In the genomic region with DNA sequence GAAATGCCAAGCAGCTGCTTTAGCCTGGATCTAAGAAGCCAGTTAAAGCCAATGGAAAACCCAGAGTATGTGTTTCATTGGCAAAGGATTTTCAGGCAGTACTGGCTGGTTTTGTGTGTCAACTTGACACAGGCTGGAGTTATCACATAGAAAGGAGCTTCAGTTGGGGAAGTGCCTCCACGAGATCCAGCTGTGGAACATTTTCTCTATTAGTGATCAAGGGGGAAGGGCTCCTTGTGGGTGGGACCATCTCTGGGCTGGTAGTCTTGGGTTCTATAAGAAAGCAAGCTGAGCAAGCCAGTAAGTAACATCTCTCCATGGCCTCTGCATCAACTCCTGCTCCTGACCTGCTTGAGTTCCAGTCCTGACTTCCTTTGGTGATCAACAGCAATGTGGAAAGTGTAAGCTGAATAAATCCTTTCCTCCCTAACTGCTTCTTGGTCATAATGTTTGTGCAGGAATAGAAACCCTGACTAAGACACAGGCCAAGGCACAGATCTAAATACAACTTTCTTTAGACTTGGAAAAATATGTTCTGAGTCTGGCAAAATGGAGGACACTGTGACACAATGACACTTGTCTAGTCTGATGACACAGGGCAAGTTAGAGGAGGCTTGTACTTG, we compare ENCODE assay signal across 8 mouse cellular contexts. TPM values are rescaled to one million over a fixed set of nuclear protein-coding genes. Genes with fewer than 3 reads are reported as not detected.
DNase-seq lines count a peak whose midpoint lies in the region; ATAC-seq and TF ChIP-seq lines count a peak whose summit lies in the region.
"Not testable (repeated sequence)": the region's sequence is repeated elsewhere in the genome, so short reads cannot be mapped to it uniquely, and the experiment has no call there.

No protein-coding gene starts in this region.

- H3K4me1 ChIP-seq in CH12.LX (ENCODE audit: control insufficient read depth in 1 of 2, insufficient read depth in 2 of 2): peaks cover 15 to 49% of the 10 kb centered on the region in 2 experiments
- peaks cover 41% of the 10 kb centered on the region for H3K4me1 ChIP-seq in embryonic facial prominence, embryonic 12.5 days
- H3K4me1 ChIP-seq in forebrain, embryonic 15.5 days: peaks cover 45% of the 10 kb centered on the region
- peaks cover 30% of the 10 kb centered on the region for H3K4me1 ChIP-seq in hindbrain, embryonic 14.5 days (replicated peaks; ENCODE audit: control insufficient read depth, insufficient read depth, low read length)
- H3K4me1 ChIP-seq in kidney, embryonic 16.5 days (ENCODE audit: insufficient read depth, low read length): peaks cover 53% of the 10 kb centered on the region
- peaks cover 80% of the 10 kb centered on the region for H3K4me1 ChIP-seq in liver, embryonic 13.5 days (replicated peaks)
- H3K4me1 ChIP-seq in midbrain, embryonic 10.5 days: peaks cover 76% of the 10 kb centered on the region
- H3K4me1 ChIP-seq in neural tube, embryonic 13.5 days (replicated peaks): peaks cover 48% of the 10 kb centered on the region

- H3K9me3 ChIP-seq in CH12.LX (replicated peaks; ENCODE audit: low read length); embryonic facial prominence, embryonic 12.5 days; forebrain, embryonic 15.5 days; hindbrain, embryonic 14.5 days (ENCODE audit: control insufficient read depth, low read length); kidney, embryonic 16.5 days (ENCODE audit: low read length); liver, embryonic 13.5 days (replicated peaks); midbrain, embryonic 10.5 days (replicated peaks); neural tube, embryonic 13.5 days: not testable (repeated sequence)

- not testable (repeated sequence) for H3K36me3 ChIP-seq in CH12.LX (replicated peaks in 1 of 2; ENCODE audit: control insufficient read depth in 1 of 2, insufficient read depth in 1 of 2, low read length in 1 of 2); embryonic facial prominence, embryonic 12.5 days; forebrain, embryonic 15.5 days; hindbrain, embryonic 14.5 days (replicated peaks; ENCODE audit: control insufficient read depth, insufficient read depth); kidney, embryonic 16.5 days (ENCODE audit: insufficient read depth, low read length); liver, embryonic 13.5 days; midbrain, embryonic 10.5 days; neural tube, embryonic 13.5 days

- TF ChIP-seq CTCF in CH12.LX (conservative IDR thresholded peaks at IDR 0.05 in 1 of 2, IDR thresholded peaks at IDR 0.05 in 1 of 2; ENCODE audit: low read depth in 2 of 2, low read length in 2 of 2): not testable (repeated sequence)

- TF ChIP-seq RAD21 in CH12.LX (IDR thresholded peaks at IDR 0.05; ENCODE audit: low read depth, low read length): not testable (repeated sequence)

- peak overlapping the region; percentile 41; the same call in 1 of the 2 replicates for H3K4me2 ChIP-seq in CH12.LX (ENCODE audit: insufficient read depth, low read depth, poor library complexity, severe bottlenecking)
- not testable (repeated sequence) for H3K4me2 ChIP-seq in embryonic facial prominence, embryonic 12.5 days (replicated peaks); forebrain, embryonic 15.5 days (replicated peaks); hindbrain, embryonic 14.5 days (replicated peaks); kidney, embryonic 16.5 days (replicated peaks; ENCODE audit: low read depth, low read length); neural tube, embryonic 13.5 days
- H3K4me2 ChIP-seq in liver, embryonic 13.5 days: peak overlapping the region; percentile 41; the same call in 1 of the 2 replicates

- DNase-seq in CH12.LX (ENCODE audit: extremely low read depth); hindbrain, embryonic 14.5 days (ENCODE audit: low spot score); liver, embryonic 13.5 days; midbrain, embryonic 10.5 days (ENCODE audit: low spot score): not testable (repeated sequence)

- dilution Hi-C loops in CH12.LX (cut with MboI; ENCODE audit: extremely low pct_ligation_motif_present, extremely low pct_unique_long_range_greater_than_20kb, low sequenced_read_pairs): not testable (repeated sequence)

- not testable (repeated sequence) for ATAC-seq in embryonic facial prominence, embryonic 12.5 days (ENCODE audit: insufficient number of reproducible peaks, insufficient read depth, low FRiP score, low TSS enrichment); forebrain, embryonic 15.5 days (replicated peaks); hindbrain, embryonic 14.5 days (ENCODE audit: low FRiP score); kidney, embryonic 16.5 days (ENCODE audit: low FRiP score, low TSS enrichment); liver, embryonic 13.5 days (ENCODE audit: low read depth); neural tube, embryonic 13.5 days (ENCODE audit: low read depth)

- WGBS in embryonic facial prominence, embryonic 12.5 days: 35% methylated on average over 1 of the region's 1 CpGs
- WGBS in forebrain, embryonic 15.5 days: 68% methylated on average over 1 of the region's 1 CpGs
- WGBS in hindbrain, embryonic 14.5 days: 69% methylated on average over 1 of the region's 1 CpGs
- 40% methylated on average over 1 of the region's 1 CpGs for WGBS in kidney, embryonic 16.5 days
- WGBS in liver, embryonic 13.5 days (ENCODE audit: insufficient replicate concordance): 9% methylated on average over 1 of the region's 1 CpGs
- 67% methylated on average over 1 of the region's 1 CpGs for WGBS in midbrain, embryonic 10.5 days
- 72% methylated on average over 1 of the region's 1 CpGs for WGBS in neural tube, embryonic 13.5 days

- peak overlapping the region; percentile 89 for H3K27ac ChIP-seq in CH12.LX (ENCODE audit: insufficient read depth, low read depth)
- H3K27ac ChIP-seq in embryonic facial prominence, embryonic 12.5 days: peak overlapping the region; percentile 81
- peak overlapping the region; percentile 74 for H3K27ac ChIP-seq in forebrain, embryonic 15.5 days (replicated peaks)
- peak overlapping the region; percentile 71 for H3K27ac ChIP-seq in hindbrain, embryonic 14.5 days
- peak overlapping the region; percentile 44; the same call in 1 of the 2 replicates for H3K27ac ChIP-seq in kidney, embryonic 16.5 days (ENCODE audit: low read length)
- H3K27ac ChIP-seq in liver, embryonic 13.5 days: peak overlapping the region; percentile 48
- H3K27ac ChIP-seq in midbrain, embryonic 10.5 days (replicated peaks): peak overlapping the region; percentile 95
- H3K27ac ChIP-seq in neural tube, embryonic 13.5 days (replicated peaks): peak overlapping the region; percentile 97

- H3K79me2 ChIP-seq in CH12.LX (replicated peaks; ENCODE audit: control insufficient read depth, extremely low read depth, insufficient read depth, poor library complexity, severe bottlenecking): not testable (repeated sequence)

- not testable (repeated sequence) for TF ChIP-seq EP300 in CH12.LX (IDR thresholded peaks at IDR 0.05; ENCODE audit: low read length)

- TF ChIP-seq POLR2A in CH12.LX (IDR thresholded peaks at IDR 0.05; ENCODE audit: low read depth, low read length): not testable (repeated sequence)

- H3K9ac ChIP-seq in CH12.LX (ENCODE audit: insufficient read depth, low read depth): peak overlapping the region; percentile 1; the same call in 1 of the 2 replicates
- not testable (repeated sequence) for H3K9ac ChIP-seq in embryonic facial prominence, embryonic 12.5 days; forebrain, embryonic 15.5 days (replicated peaks); hindbrain, embryonic 14.5 days; kidney, embryonic 16.5 days (replicated peaks; ENCODE audit: low read length)
- peak overlapping the region; percentile 6; the same call in 1 of the 2 replicates for H3K9ac ChIP-seq in liver, embryonic 13.5 days
- H3K9ac ChIP-seq in neural tube, embryonic 13.5 days: 0 out of 2 replicates have a peak overlapping the region, but pooled peaks have one; percentile 26

- in situ Hi-C loops in CH12.LX (cut with MboI; ENCODE audit: low pct_ligation_motif_present, low pct_unique_long_range_greater_than_20kb, low sequenced_read_pairs): not testable (repeated sequence)

- H3K4me3 ChIP-seq in CH12.LX (replicated peaks in 1 of 3; ENCODE audit: low read depth in 2 of 3, low read length in 2 of 3, poor library complexity in 1 of 3); embryonic facial prominence, embryonic 12.5 days; forebrain, embryonic 15.5 days; hindbrain, embryonic 14.5 days (replicated peaks; ENCODE audit: low read length); kidney, embryonic 16.5 days (ENCODE audit: low read length); liver, embryonic 13.5 days (replicated peaks); midbrain, embryonic 10.5 days; neural tube, embryonic 13.5 days: not testable (repeated sequence)

- not testable (repeated sequence) for H3K27me3 ChIP-seq in CH12.LX (replicated peaks); embryonic facial prominence, embryonic 12.5 days; forebrain, embryonic 15.5 days; hindbrain, embryonic 14.5 days (ENCODE audit: control insufficient read depth, insufficient read depth, low read length); kidney, embryonic 16.5 days (ENCODE audit: insufficient read depth, low read length); liver, embryonic 13.5 days; midbrain, embryonic 10.5 days (ENCODE audit: low read depth, poor library complexity, severe bottlenecking); neural tube, embryonic 13.5 days

RNA-seq across cellular contexts. Expression of gene Scd2, which starts 11.5 kb away (rescaled TPM):
- total RNA-seq in CH12.LX (2012; rRNA removed): 204 and 212 TPM in 2 replicates
- 123 and 205 TPM in 2 replicates for total RNA-seq in CH12.LX (2014; rRNA removed)
- polyA plus RNA-seq in CH12.LX (2012; ENCODE audit: insufficient read length, low read depth): 274 and 408 TPM in 2 replicates
- 294 and 311 TPM in 2 replicates for polyA plus RNA-seq in embryonic facial prominence, embryonic 12.5 days (2016; fragmentation: Nextera tagmentation; extraction: Ambion mirVana)
- 253 and 267 TPM in 2 replicates for polyA plus RNA-seq in forebrain, embryonic 15.5 days (2015; fragmentation: Nextera tagmentation; extraction: Ambion mirVana)
- polyA plus RNA-seq in hindbrain, embryonic 14.5 days (2014; fragmentation: Nextera tagmentation; extraction: Ambion mirVana): 323 and 381 TPM in 2 replicates
- polyA plus RNA-seq in kidney, embryonic 16.5 days (2015; fragmentation: Nextera tagmentation; extraction: Ambion mirVana): 178 and 193 TPM in 2 replicates
- polyA plus RNA-seq in liver, embryonic 13.5 days (2015; fragmentation: Nextera tagmentation; extraction: Ambion mirVana): 73.7 and 106 TPM in 2 replicates
- polyA plus RNA-seq in midbrain, embryonic 10.5 days (2016; fragmentation: Nextera tagmentation; extraction: Ambion mirVana): 326 and 382 TPM in 2 replicates
- 255 and 272 TPM in 2 replicates for polyA plus RNA-seq in neural tube, embryonic 13.5 days (2015; fragmentation: Nextera tagmentation; extraction: Ambion mirVana)

RNA-seq across cellular contexts. Expression of gene Scd4, which starts 51.0 kb away (rescaled TPM):
- total RNA-seq in CH12.LX (2012; rRNA removed): 0.08 TPM in 1 of 2 replicates, not detected in the other
- total RNA-seq in CH12.LX (2014; rRNA removed): 0.18 TPM in 1 of 2 replicates, not detected in the other
- polyA plus RNA-seq in CH12.LX (2012; ENCODE audit: insufficient read length, low read depth): 0.10 and 0.11 TPM in 2 replicates
- 0.09 TPM in 2 replicates for polyA plus RNA-seq in embryonic facial prominence, embryonic 12.5 days (2016; fragmentation: Nextera tagmentation; extraction: Ambion mirVana)
- polyA plus RNA-seq in forebrain, embryonic 15.5 days (2015; fragmentation: Nextera tagmentation; extraction: Ambion mirVana): 0.15 and 0.23 TPM in 2 replicates
- 0.25 and 0.30 TPM in 2 replicates for polyA plus RNA-seq in hindbrain, embryonic 14.5 days (2014; fragmentation: Nextera tagmentation; extraction: Ambion mirVana)
- polyA plus RNA-seq in kidney, embryonic 16.5 days (2015; fragmentation: Nextera tagmentation; extraction: Ambion mirVana): 0.12 and 0.17 TPM in 2 replicates
- polyA plus RNA-seq in liver, embryonic 13.5 days (2015; fragmentation: Nextera tagmentation; extraction: Ambion mirVana): 0.05 TPM in 1 of 2 replicates, not detected in the other
- polyA plus RNA-seq in midbrain, embryonic 10.5 days (2016; fragmentation: Nextera tagmentation; extraction: Ambion mirVana): 0.06 TPM in 1 of 2 replicates, not detected in the other
- polyA plus RNA-seq in neural tube, embryonic 13.5 days (2015; fragmentation: Nextera tagmentation; extraction: Ambion mirVana): 0.06 TPM in 1 of 2 replicates, not detected in the other

Comparison
In these comparisons a context has a peak if more than half of its experiments do, and no peak if none do; other contexts are left out.
1. H3K27ac ChIP-seq: peak in every context shown above with its lines; median percentile 97 in neural tube, embryonic 13.5 days; 95 in midbrain, embryonic 10.5 days; 89 in CH12.LX; 81 in embryonic facial prominence, embryonic 12.5 days; 74 in forebrain, embryonic 15.5 days; 71 in hindbrain, embryonic 14.5 days; 48 in liver, embryonic 13.5 days; 44 in kidney, embryonic 16.5 days.